Mouse (Mus musculus) granulocyte monocyte progenitor cell, adult 5-6 weeks (primary cell): ENCODE data around the gene Zranb3. TPM values are rescaled to one million over a fixed set of nuclear protein-coding genes. Genes with fewer than 3 reads are reported as not detected.

ENCODE experiments used
- ATAC-seq: replicated peaks from 2 replicates; pipeline ENCODE4 v1.8.0; 2016; ENCODE audit warnings: mild to moderate bottlenecking, moderate TSS enrichment, inconsistent platforms; ENCODE audit not compliant: poor library complexity, severe bottlenecking
- total RNA-seq, 2 experiments: library from RNA; stranded (forward) in 1 of 2; stranded (reverse) in 1 of 2; fragments of 200-712, 200-1000 nt in 1 of 2; fragments of >200 nt in 1 of 2; fragmentation: Nextera tagmentation in 1 of 2; gene quantifications; 2 replicates each; pipeline ENCODE4 v1.2.3; 2014 to 2017

Zranb3 gene
- total RNA-seq, 2 experiments from 2014 or later, result 18.3 to 21.6 TPM

DNA sequence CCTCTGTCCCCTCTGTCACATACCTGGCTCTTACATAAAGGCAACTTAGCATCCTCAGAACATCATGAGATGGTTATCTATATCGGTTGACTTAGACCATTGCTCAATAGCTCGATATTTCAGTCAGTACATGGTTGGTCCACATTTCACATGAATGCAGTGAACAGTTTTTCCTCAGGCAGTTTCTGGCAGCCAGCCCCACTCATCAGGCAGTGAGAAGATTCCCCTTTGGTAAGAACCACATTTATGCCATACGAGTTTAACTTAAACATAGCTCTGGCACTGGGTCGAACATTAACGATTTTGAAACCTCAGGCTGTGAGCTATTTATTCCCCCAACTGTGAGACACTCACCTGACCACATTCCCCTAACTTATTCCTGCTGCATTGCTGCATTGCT lies 154.1 kb downstream of the Zranb3 start:
- ATAC-seq, result no peak

DNA sequence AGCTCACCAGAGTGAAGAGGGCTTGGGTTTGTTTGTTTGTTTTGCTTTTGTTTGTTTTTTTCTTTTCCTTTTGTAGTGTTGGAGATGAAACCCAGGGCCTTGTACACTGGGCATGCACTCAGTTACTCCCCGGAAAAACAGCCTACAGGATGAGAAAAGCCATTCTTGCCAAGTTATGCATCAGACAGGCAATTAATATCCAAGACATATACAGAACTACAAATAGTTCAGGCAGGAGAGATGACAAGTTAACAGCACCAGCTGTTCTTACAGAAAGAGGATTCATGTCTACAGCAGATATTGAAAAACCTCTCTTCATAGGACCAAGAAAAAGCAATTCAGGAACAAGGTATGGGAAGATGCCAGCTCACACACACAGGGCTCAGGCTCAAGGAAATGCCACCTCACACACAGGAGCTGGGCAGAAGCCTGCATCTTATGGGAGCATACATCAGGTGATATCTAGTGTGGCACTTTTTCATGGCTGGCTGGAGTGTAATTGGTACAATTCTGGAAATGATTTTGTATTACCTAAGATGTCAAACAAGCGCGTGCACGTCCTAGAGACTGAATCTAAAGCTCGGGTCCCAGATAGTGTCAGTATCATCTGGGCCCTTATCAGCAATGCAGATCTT lies 156.1 kb downstream of the Zranb3 start:
- no peak for ATAC-seq

DNA sequence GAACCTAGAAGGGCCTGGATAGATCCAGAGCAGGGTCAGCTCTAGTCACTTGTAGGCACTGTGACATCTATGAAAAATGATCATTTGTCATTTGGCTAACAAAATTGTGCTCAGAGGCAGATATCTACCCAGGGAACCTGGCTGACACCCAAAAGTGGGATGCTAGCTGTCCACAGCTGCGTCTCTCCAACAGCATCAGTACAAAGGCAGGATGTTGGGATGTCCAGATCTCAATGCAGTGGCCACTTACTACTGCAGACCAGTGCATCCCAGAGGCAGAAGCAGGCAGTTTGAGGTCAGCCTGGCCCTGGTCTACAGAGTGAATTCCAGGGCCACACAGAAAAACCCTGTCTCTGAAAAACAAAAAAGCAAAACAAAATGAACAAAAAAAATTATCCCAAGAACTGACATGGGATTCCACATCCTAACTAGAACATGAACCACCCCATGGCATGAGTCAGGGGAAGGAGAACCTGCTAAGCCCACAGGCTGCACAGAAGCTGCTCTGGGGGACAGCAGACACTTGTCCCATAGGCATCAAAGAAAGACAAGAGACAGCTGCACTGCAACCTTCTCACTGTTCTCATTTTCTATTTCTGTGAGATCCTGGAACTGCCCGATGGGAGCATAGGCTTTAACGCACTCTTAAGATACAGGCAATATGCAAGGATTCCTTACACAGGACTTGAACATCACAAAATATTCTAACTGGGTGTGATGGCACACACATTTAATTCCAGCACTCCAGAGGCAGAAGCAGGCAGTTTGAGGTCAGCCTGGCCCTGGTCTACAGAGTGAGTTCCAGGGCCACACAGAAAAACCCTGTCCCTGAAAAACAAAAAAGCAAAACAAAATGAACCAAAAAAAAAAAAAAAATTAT lies 156.9 kb downstream of the Zranb3 start:
- ATAC-seq, result no peak

DNA sequence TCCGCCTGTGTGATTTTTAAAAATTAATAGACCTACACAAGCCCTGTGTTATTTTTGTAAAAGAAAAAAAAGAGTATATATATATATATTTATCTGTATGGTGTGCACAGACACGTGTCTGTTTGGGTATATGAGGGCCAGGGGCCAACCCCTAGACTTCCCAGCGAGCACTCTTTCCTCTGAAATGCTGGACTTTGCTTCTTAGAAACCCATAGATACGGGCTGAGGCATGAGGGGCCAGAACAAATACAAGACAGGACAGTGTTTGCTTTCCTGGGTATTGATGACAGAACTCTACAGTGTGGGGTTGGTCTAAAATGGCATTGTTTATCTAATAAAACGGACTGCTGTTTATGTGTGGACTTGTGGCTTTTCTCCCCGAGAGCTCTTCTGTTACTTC lies 159.3 kb downstream of the Zranb3 start:
- ATAC-seq, result no peak

DNA sequence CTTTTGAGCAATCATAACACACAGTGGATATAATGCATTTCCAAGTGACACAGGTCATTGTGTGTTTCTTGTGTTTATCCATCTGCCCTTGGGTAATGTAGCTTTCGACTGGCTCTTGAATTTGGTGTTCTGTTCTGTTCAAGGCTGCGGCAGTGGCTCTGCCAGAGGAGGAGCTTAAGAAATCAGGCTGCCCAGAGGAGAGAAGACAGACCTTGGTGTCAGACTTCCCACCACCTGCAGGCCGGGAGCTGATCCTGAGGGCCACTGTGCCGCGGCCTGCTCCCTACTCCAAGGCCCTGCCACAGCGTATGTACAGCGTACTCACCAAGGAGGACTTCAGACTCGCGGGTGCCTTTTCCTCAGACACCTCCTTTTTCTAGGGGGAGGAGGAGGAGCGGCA lies 160.6 kb downstream of the Zranb3 start:
- ATAC-seq, result no peak

DNA sequence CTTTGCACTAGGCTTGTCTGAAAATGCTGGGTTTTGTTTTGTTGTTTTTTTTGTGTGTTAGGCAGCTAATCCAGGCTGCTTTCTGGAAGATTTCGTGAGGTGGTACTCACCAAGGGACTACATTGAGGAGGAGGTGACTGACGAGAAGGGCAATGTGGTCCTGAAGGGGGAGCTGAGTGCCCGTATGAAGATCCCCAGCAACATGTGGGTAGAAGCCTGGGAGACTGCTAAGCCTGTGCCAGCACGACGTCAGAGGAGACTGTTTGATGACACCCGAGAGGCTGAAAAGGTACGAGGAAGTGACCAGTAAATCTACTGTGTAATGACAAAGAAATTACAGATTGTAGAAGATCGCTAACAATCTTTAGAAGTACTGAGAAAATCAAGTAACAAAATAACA lies 165.6 kb downstream of the Zranb3 start:
- no peak for ATAC-seq

DNA sequence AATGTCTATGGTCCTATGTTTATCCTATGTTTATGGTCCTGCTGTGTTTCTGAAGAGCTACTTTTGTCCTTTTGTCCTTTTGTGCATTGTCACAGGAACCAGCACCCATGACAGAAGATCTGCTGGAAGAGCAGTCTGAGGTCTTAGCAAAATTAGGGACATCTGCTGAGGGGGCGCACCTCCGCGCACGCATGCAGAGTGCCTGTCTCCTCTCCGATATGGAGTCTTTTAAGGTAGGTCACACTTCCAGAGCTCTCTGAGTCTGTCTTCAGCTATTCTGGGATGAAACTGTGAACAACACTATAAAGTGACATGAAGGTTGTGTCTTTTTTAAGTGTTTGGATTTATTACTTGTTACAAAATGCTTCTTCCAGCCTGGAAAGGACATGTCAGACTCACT lies 168.5 kb downstream of the Zranb3 start:
- ATAC-seq, result no peak

DNA sequence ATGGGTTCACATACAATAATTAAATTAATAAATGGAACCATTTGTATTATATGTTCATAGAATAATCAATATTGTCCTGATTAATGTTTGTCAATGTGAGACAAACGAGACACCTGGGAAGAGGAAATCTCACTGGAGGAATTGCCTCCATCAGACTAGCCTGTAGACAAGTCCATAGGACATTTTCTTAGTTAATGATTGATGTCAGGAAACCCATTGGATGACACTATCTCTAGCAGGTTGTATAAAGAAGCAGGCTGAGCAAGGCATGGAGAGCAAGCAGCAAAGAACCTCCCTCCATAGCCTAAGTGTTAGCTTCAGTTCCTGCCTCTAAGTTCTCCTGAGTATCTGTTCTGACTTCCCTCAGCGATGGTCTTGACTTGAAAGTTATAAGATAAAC lies 169.4 kb downstream of the Zranb3 start:
- ATAC-seq, result no peak

DNA sequence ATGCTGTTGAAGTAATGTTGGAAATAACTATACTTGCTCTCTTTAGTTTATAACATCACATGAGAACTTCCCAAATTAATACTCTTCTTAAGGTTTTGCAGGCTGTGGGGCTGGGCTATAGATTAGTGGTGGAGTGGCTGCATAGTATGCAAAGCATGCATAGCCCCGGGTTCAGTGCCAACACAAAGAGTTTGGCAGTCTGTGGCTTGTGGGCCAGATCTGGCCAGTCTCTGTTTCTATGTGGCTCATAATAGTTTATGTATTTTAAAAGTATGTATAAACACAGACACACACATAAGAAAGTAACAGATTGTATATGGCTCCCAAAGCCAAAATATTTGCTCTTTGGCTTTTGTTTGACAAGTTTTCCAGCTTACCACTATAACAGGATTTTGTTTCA lies 187.0 kb downstream of the Zranb3 start:
- ATAC-seq, result no peak

DNA sequence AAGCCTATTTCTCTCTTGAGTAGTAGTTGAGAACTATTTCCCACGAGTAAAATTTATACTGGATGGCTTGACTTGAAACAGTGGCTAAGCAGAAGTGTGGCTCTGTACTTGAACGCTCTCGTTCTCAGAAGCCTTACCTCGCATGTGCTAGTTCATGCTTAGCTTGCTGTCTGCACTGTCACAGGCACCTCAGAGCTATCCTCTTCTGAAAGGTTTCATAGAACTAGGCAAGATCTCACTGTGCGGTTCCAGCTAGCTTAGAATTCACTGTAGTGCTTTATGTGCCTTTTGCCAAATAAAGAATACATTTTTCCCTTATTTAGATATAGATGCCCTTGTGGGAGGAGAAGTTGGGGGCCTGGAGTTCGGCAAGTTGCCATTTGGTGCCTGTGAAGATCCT lies 187.5 kb downstream of the Zranb3 start:
- ATAC-seq, result no peak

DNA sequence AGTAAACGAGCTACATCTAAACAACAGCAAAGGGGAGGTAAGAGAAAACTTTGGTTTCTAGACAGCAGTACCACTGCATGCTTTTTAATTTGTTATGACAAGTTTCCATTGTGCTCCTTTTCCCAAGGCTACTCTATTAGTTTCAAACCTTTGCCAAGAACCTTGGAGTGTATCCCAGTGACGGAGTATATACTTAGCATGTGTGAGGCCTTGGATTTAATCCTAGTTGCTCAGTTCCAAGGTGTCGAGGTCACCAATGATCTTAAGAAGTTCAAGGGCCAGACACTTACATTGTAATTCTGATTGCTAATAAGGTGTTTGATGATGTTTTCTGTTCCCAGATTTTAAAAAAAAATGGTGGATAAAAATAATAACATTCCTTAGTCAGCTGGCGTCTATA lies 189.7 kb downstream of the Zranb3 start:
- no peak for ATAC-seq

DNA sequence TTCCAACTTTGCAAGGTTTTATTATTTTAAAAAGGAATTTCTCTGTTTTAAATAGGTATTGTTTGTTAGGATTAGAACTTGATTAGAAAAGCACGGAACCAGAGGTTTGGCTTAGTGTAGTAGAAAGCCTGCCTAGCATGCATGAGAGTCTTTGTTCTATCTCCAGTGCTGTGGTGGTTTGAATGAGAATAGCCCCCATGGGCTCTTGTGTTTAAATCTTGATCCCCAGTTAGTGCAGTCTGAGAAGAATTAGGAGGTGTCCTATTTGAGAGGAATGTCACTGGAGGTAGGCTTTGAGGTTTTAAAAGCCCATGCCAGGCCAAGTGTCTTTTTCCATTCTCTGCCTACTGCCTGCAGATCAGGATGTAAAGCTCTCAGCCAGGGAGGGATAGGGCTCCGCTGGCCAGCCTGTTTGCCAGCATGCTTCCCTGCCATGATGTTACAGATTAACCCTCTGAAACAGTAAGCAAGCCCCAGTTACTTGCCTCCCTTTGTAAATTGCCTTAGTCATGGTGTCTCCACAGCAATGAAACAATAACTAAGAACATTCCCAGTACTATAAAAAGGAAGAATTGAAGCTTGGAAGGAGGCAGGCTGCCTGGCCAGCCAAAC lies 198.0 kb downstream of the Zranb3 start:
- no peak for ATAC-seq

Other genes with a start within 250 kb of the Zranb3 start
- gene Map3k19, start 248.0 kb downstream of the Zranb3 start, total RNA-seq (2014; fragmentation: Nextera tagmentation), result not detected in 2 replicates
- 0.10 TPM in 1 of 2 replicates, not detected in the other for gene Map3k19, start 248.0 kb downstream of the Zranb3 start, total RNA-seq (2017)
- gene Rab3gap1, start 234.3 kb downstream of the Zranb3 start, total RNA-seq (2014; fragmentation: Nextera tagmentation), result 16.6 and 22.1 TPM in 2 replicates
- gene Rab3gap1, start 234.3 kb downstream of the Zranb3 start, total RNA-seq (2017), result 38.5 and 38.9 TPM in 2 replicates
- 163 and 173 TPM in 2 replicates for gene R3hdm1, start 254 bp upstream of the Zranb3 start, total RNA-seq (2014; fragmentation: Nextera tagmentation)
- gene R3hdm1, start 254 bp upstream of the Zranb3 start, total RNA-seq (2017), result 42.9 and 58.8 TPM in 2 replicates
- gene Ubxn4, start 140.9 kb upstream of the Zranb3 start, total RNA-seq (2014; fragmentation: Nextera tagmentation), result 52.0 and 60.8 TPM in 2 replicates
- 80.2 and 110 TPM in 2 replicates for gene Ubxn4, start 140.9 kb upstream of the Zranb3 start, total RNA-seq (2017)
- 0.13 and 0.19 TPM in 2 replicates for gene Lct, start 225.3 kb upstream of the Zranb3 start, total RNA-seq (2014; fragmentation: Nextera tagmentation)
- 0.15 and 0.22 TPM in 2 replicates for gene Lct, start 225.3 kb upstream of the Zranb3 start, total RNA-seq (2017)